In the genomic region with DNA sequence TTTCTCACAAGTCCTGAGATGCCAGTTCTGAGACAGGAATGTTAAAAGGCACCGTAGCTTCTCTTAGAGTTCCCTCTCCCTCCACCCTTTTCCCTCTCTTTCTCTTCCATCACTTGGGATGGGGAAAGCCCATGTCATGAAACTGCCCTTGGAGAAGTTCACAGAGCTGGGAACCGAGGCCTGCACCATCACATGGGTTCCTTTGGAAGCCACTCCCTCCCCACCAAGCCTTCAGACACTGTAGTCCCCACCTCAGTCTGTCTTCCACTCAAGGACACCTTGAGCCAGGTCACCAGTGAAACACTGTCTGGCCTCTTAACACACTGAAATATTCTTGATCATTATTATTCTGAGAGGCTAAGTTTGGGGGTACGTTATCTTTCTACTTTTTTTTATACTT, we compare ENCODE assay signal across 36 mouse cellular contexts. TPM values are rescaled to one million over a fixed set of nuclear protein-coding genes. Genes with fewer than 3 reads are reported as not detected.
"Had no signal": no experiment of that assay in that cellular context is flagged by ENCODE, and none has a peak within 500 bp of the region (broad histone marks: within the 10 kb centered on the region; RNA-seq: fewer than 3 reads in every experiment).

No protein-coding gene starts in this region.

- H3K9ac ChIP-seq: embryonic facial prominence, embryonic 12.5 days; embryonic facial prominence, embryonic 13.5 days; embryonic facial prominence, embryonic 15.5 days; forebrain, embryonic 12.5 days; forebrain, embryonic 13.5 days; forebrain, embryonic 15.5 days; forebrain, postnatal 0 days had no signal

- H3K36me3 ChIP-seq: embryonic facial prominence, embryonic 10.5 days; embryonic facial prominence, embryonic 12.5 days; embryonic facial prominence, embryonic 13.5 days; embryonic facial prominence, embryonic 15.5 days; forebrain, embryonic 10.5 days; forebrain, embryonic 12.5 days; forebrain, embryonic 15.5 days; heart, embryonic 10.5 days had no signal

- H3K27ac ChIP-seq: embryonic facial prominence, embryonic 10.5 days; embryonic facial prominence, embryonic 12.5 days; embryonic facial prominence, embryonic 13.5 days; embryonic facial prominence, embryonic 15.5 days; forebrain, embryonic 10.5 days; forebrain, embryonic 12.5 days; forebrain, embryonic 13.5 days; forebrain, embryonic 15.5 days; gastrocnemius, adult 2 months; heart, adult 2 months; heart, embryonic 10.5 days had no signal

- H3K27me3 ChIP-seq: embryonic facial prominence, embryonic 12.5 days; embryonic facial prominence, embryonic 13.5 days; embryonic facial prominence, embryonic 15.5 days; forebrain, embryonic 12.5 days; forebrain, embryonic 13.5 days; forebrain, embryonic 15.5 days had no signal

- H3K4me3 ChIP-seq: embryonic facial prominence, embryonic 10.5 days; embryonic facial prominence, embryonic 12.5 days; embryonic facial prominence, embryonic 13.5 days; embryonic facial prominence, embryonic 15.5 days; erythroblast, embryonic 14.5 days; forebrain, embryonic 10.5 days; forebrain, embryonic 12.5 days; forebrain, embryonic 13.5 days; forebrain, embryonic 15.5 days; gastrocnemius, adult 2 months; heart, adult 2 months; heart, embryonic 10.5 days had no signal

- DNase-seq: cerebellum, adult 9-11 months; cerebellum, postnatal 10 days; cerebellum, postnatal 14 days; cerebellum, postnatal 25 days; cerebellum, postnatal 36 days; embryo, embryonic 11 days; forebrain, postnatal 0 days; gastrocnemius, adult 2 months; gastrocnemius, postnatal 10 days; gastrocnemius, postnatal 14 days; gastrocnemius, postnatal 25 days; gastrocnemius, postnatal 36 days; heart, adult 18-20 months; heart, adult 2 months had no signal

- H3K9me3 ChIP-seq: embryonic facial prominence, embryonic 10.5 days; embryonic facial prominence, embryonic 12.5 days; embryonic facial prominence, embryonic 13.5 days; embryonic facial prominence, embryonic 15.5 days; forebrain, embryonic 10.5 days; forebrain, embryonic 12.5 days; forebrain, embryonic 13.5 days; forebrain, embryonic 15.5 days; heart, embryonic 10.5 days had no signal

- H3K4me2 ChIP-seq: embryonic facial prominence, embryonic 12.5 days; embryonic facial prominence, embryonic 13.5 days; embryonic facial prominence, embryonic 15.5 days; forebrain, embryonic 12.5 days; forebrain, embryonic 13.5 days; forebrain, embryonic 15.5 days; heart, embryonic 11.5 days had no signal

- ATAC-seq: forebrain, embryonic 13.5 days; forebrain, embryonic 14.5 days; forebrain, embryonic 15.5 days; forebrain, embryonic 16.5 days; forebrain, postnatal 0 days had no signal

RNA-seq across cellular contexts. Expression of a gene that starts 9.1 kb away (rescaled TPM):
- total RNA-seq: heart, adult 2 months had no signal
- polyA plus RNA-seq: erythroblast, embryonic 14.5 days had no signal

RNA-seq across cellular contexts. Expression of a gene that starts 38.9 kb away (rescaled TPM):
- total RNA-seq: common myeloid progenitor, adult 5-6 weeks; forebrain, postnatal 0 days; gastrocnemius, adult 18-20 months; gastrocnemius, adult 2 months; gastrocnemius, adult 8-10 months; gastrocnemius, postnatal 10 days; gastrocnemius, postnatal 14 days; gastrocnemius, postnatal 25 days; gastrocnemius, postnatal 36 days; gastrocnemius, postnatal 4 days; granulocyte monocyte progenitor cell, adult 5-6 weeks; heart, adult 18-20 months; heart, adult 2 months had no signal
- polyA plus RNA-seq: cortical plate, adult 2 months; embryonic facial prominence, embryonic 10.5 days; embryonic facial prominence, embryonic 11.5 days; embryonic facial prominence, embryonic 12.5 days; embryonic facial prominence, embryonic 13.5 days; embryonic facial prominence, embryonic 14.5 days; embryonic facial prominence, embryonic 15.5 days; erythroblast, embryonic 14.5 days; forebrain, embryonic 10.5 days; forebrain, embryonic 11.5 days; forebrain, embryonic 12.5 days; forebrain, embryonic 13.5 days; forebrain, embryonic 14.5 days; forebrain, embryonic 15.5 days; forebrain, embryonic 16.5 days; forebrain, postnatal 0 days; heart, embryonic 10.5 days; heart, embryonic 11.5 days had no signal

RNA-seq across cellular contexts. Expression of a gene that starts 51.8 kb away (rescaled TPM):
- polyA plus RNA-seq: erythroblast, embryonic 14.5 days had no signal

RNA-seq across cellular contexts. Expression of a gene that starts 58.3 kb away (rescaled TPM):
- polyA plus RNA-seq: erythroblast, embryonic 14.5 days had no signal
